Mouse (Mus musculus) lung, postnatal 25 days (tissue): ENCODE data around the gene Olfr1161.
"Not testable (repeated sequence)": the region's sequence is repeated elsewhere in the genome, so short reads cannot be mapped to it uniquely, and the experiment has no call there.

Experiments
- DNase-seq: peaks from one replicate; pipeline ENCODE4 v3.0.0; 2022; ENCODE audit warnings: low spot score

The Olfr1161 gene

GRCm38 (mm10) chr2:88022474-88022873, at the start of gene Olfr1161:
Gene Olfr1161 (plus strand): TSS chr2:88022774.
- DNase-seq = not testable (repeated sequence)

DNA sequence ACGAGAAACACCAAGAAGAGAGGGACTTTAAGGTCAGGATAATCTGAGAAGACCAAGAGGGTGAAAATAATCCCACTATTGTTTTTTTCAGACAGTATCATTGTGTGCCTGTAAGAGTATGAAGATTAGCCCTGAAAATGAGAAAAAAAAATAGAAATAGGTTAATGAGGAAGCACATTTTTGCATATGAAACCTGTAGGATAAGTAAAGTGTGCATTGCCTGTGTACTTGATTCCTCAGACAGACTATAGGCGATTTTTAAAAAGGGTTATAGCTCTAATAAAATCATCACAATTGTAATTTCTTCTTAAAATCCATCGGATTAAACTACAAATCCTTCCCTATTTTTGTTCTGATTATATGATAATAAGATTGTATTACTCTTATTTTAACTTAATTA, 48.0 kb upstream of the Olfr1161 start, which contains the start of gene Olfr74:
Olfr74 (minus strand) TSS at position 101 of the 400 bp plus-strand sequence.
- no peak for DNase-seq

GRCm38 (mm10) chr2:87989813-87990212, 32.8 kb upstream of the Olfr1161 start, which contains the start of gene Olfr1158:
Gene Olfr1158 (plus strand): TSS chr2:87990113.
- DNase-seq = no peak

DNA sequence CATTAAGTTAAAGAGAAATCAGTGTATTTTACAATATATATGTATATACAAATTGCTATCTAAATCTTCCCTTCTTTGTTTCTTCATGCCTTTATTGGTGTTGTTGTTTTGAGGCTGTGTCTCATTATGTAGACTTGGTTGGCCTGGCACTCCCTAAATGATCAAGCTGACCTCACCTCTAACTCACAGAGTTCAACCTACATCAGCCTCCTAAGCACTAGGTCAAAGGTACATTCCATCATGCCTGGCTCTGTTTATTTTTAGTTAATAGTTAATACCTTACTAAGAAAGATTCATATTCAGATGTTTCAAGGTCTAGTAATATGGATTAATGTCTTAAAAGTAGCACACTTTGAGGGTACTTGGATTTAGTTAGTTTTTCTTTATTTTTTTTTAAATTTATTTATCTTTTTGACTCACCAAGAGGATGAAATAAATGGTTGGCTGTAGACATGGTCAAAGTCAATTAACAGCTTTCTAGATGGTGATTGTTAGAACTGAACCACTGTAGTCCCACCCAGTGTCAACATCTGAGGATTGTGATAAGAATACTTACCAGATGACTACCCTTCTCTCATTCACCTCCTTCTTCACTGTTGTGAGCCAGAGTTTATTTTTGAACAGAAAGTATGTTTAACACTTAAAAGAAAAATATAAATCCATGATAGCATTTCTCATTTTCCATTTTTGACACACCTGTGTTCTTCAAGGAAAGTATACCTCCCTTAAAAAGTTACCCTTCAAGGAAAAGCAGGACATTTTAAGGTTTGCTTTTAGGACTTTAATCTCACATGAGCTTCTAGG, 14.9 kb upstream of the Olfr1161 start, which contains the start of gene Olfr1160:
Olfr1160 (minus strand) TSS at position 754 of the 804 bp plus-strand sequence.
- DNase-seq = no peak

DNA sequence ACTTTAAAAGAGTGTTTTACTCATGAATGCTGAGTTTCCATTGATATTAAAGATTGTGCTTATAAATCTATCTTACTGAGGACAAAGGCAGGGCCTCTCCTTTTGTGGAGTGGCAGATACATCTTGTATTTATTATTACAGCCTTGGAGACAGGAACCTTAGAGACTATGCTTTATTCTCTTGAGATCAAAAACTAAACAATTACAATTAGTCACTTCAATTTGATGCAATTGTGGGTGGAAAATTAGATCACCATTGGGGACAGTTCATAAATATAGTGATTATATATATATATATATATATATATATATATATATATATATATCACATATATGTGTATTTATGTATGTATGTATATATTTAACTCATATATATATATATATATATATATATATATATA, 15.0 kb downstream of the Olfr1161 start, which contains the start of gene Olfr73:
Olfr73 (minus strand) TSS at position 101 of the 400 bp plus-strand sequence.
- DNase-seq = no peak

GRCm38 (mm10) chr2:88051029-88051428, 28.5 kb downstream of the Olfr1161 start, which contains the start of gene Olfr1162:
Gene Olfr1162 (minus strand): TSS chr2:88051129.
- DNase-seq = no peak

GRCm38 (mm10) chr2:88063587-88063986, 41.0 kb downstream of the Olfr1161 start:
- DNase-seq = no peak

- DNase-seq = no peak
These were observed 49.2 kb downstream of the Olfr1161 start, which contains the start of gene Olfr1163 for GRCm38 (mm10) chr2:88071730-88072129. Gene Olfr1163 (minus strand): TSS chr2:88071830.
